In genomic region chr7:95020285-95020684, GRCm38 (mm10) we compare ENCODE assay signal across 23 mouse cellular contexts.
DNase-seq lines count a peak whose midpoint lies in the region; ATAC-seq lines count a peak whose summit lies in the region.
"Had no signal": no experiment of that assay in that cellular context is flagged by ENCODE, and none has a peak within 500 bp of the region (broad histone marks: within the 10 kb centered on the region; RNA-seq: fewer than 3 reads in every experiment).

No protein-coding gene starts in this region.

- peak; percentile 66 for ATAC-seq in forebrain, embryonic 11.5 days (replicated peaks; ENCODE audit: low FRiP score)
- no peak for ATAC-seq in forebrain, embryonic 15.5 days (replicated peaks)
- peak; percentile 54; the same call in 1 of the 2 replicates for ATAC-seq in forebrain, embryonic 16.5 days
- no peak for ATAC-seq in forebrain, embryonic 12.5 days (ENCODE audit: low FRiP score)
- no peak for ATAC-seq in frontal cortex, adult (ENCODE audit: low TSS enrichment)
- ATAC-seq: activated CD4-positive, CD25-positive, alpha-beta regulatory T cell, adult 4 months; CD4-positive, CD25-positive, alpha-beta regulatory T cell, adult 4 months; Patski had no signal

- no peak for DNase-seq in forebrain, embryonic 11.5 days (ENCODE audit: low spot score)
- DNase-seq in left cerebral cortex, adult 11 months (ENCODE audit: low spot score): peak; percentile 3
- no peak for DNase-seq in left cerebral cortex, postnatal 4 days
- peak; percentile 44 for DNase-seq in brain, adult 2 months (ENCODE audit: low read depth, low spot score)
- DNase-seq: adrenal gland, adult 8-10 months; adrenal gland, postnatal 14 days; adrenal gland, postnatal 36 days; B cell, adult 2 months; cerebellum, adult 11-12 months; cerebellum, adult 2 months; cerebellum, adult 9-10 months; cerebellum, postnatal 25 days had no signal

- WGBS in forebrain, embryonic 11.5 days: 72% methylated on average over 1 of the region's 1 CpGs
- WGBS in forebrain, embryonic 15.5 days: 81% methylated on average over 1 of the region's 1 CpGs
- 80% methylated on average over 1 of the region's 1 CpGs for WGBS in forebrain, embryonic 16.5 days
- 76% methylated on average over 1 of the region's 1 CpGs for WGBS in forebrain, embryonic 12.5 days

- H3K9ac ChIP-seq in forebrain, embryonic 11.5 days (ENCODE audit: low read length): no peak overlapping the region
- H3K9ac ChIP-seq in forebrain, embryonic 15.5 days (replicated peaks): no peak overlapping the region
- no peak overlapping the region for H3K9ac ChIP-seq in forebrain, embryonic 16.5 days (replicated peaks; ENCODE audit: low read depth, low read length)
- no peak overlapping the region for H3K9ac ChIP-seq in forebrain, embryonic 12.5 days
- H3K9ac ChIP-seq: embryonic facial prominence, embryonic 12.5 days had no signal

- no peaks in the 10 kb centered on the region for H3K9me3 ChIP-seq in forebrain, embryonic 11.5 days (ENCODE audit: control insufficient read depth, low read length)
- no peaks in the 10 kb centered on the region for H3K9me3 ChIP-seq in forebrain, embryonic 15.5 days
- no peaks in the 10 kb centered on the region for H3K9me3 ChIP-seq in forebrain, embryonic 16.5 days (ENCODE audit: control insufficient read depth, low read length)
- no peaks in the 10 kb centered on the region for H3K9me3 ChIP-seq in forebrain, embryonic 12.5 days
- H3K9me3 ChIP-seq: embryonic facial prominence, embryonic 10.5 days; embryonic facial prominence, embryonic 12.5 days; G1E had no signal

- intact Hi-C loops in left cerebral cortex, postnatal 4 days (cut with DNase I): no loop called here

- H3K27ac ChIP-seq in forebrain, embryonic 11.5 days (ENCODE audit: low read depth, low read length): no peak overlapping the region
- H3K27ac ChIP-seq in forebrain, embryonic 15.5 days (replicated peaks): no peak overlapping the region
- no peak overlapping the region for H3K27ac ChIP-seq in forebrain, embryonic 16.5 days (ENCODE audit: low read length)
- no peak overlapping the region for H3K27ac ChIP-seq in forebrain, embryonic 12.5 days
- H3K27ac ChIP-seq: embryonic facial prominence, embryonic 10.5 days; embryonic facial prominence, embryonic 12.5 days had no signal

- no peaks in the 10 kb centered on the region for H3K27me3 ChIP-seq in forebrain, embryonic 11.5 days (ENCODE audit: control insufficient read depth, insufficient read depth, low read length)
- H3K27me3 ChIP-seq in forebrain, embryonic 15.5 days: no peaks in the 10 kb centered on the region
- H3K27me3 ChIP-seq in forebrain, embryonic 16.5 days (replicated peaks; ENCODE audit: control insufficient read depth, insufficient read depth, low read length): no peaks in the 10 kb centered on the region
- no peaks in the 10 kb centered on the region for H3K27me3 ChIP-seq in forebrain, embryonic 12.5 days
- H3K27me3 ChIP-seq: CH12.LX; embryonic facial prominence, embryonic 12.5 days; Patski had no signal

- H3K36me3 ChIP-seq in forebrain, embryonic 11.5 days (ENCODE audit: control insufficient read depth, insufficient read depth, low read length): no peaks in the 10 kb centered on the region
- H3K36me3 ChIP-seq in forebrain, embryonic 15.5 days: no peaks in the 10 kb centered on the region
- no peaks in the 10 kb centered on the region for H3K36me3 ChIP-seq in forebrain, embryonic 16.5 days (ENCODE audit: control insufficient read depth, insufficient read depth)
- no peaks in the 10 kb centered on the region for H3K36me3 ChIP-seq in forebrain, embryonic 12.5 days (replicated peaks)
- H3K36me3 ChIP-seq: embryonic facial prominence, embryonic 10.5 days; embryonic facial prominence, embryonic 12.5 days; G1E had no signal

- H3K4me3 ChIP-seq in forebrain, embryonic 11.5 days (ENCODE audit: low read depth, low read length): no peak overlapping the region
- H3K4me3 ChIP-seq in forebrain, embryonic 15.5 days: no peak overlapping the region
- no peak overlapping the region for H3K4me3 ChIP-seq in forebrain, embryonic 16.5 days (replicated peaks; ENCODE audit: low read length)
- H3K4me3 ChIP-seq in forebrain, embryonic 12.5 days (replicated peaks): no peak overlapping the region
- H3K4me3 ChIP-seq: embryonic facial prominence, embryonic 10.5 days; embryonic facial prominence, embryonic 12.5 days had no signal

- H3K4me1 ChIP-seq in forebrain, embryonic 11.5 days (replicated peaks; ENCODE audit: control insufficient read depth, insufficient read depth, low read length): no peaks in the 10 kb centered on the region
- H3K4me1 ChIP-seq in forebrain, embryonic 15.5 days: no peaks in the 10 kb centered on the region
- H3K4me1 ChIP-seq in forebrain, embryonic 16.5 days (replicated peaks; ENCODE audit: control insufficient read depth, insufficient read depth, low read length): 0 out of 2 replicates have a peak, but pooled peaks cover 2% of the 10 kb centered on the region
- H3K4me1 ChIP-seq in forebrain, embryonic 12.5 days: no peaks in the 10 kb centered on the region
- H3K4me1 ChIP-seq: embryonic facial prominence, embryonic 10.5 days; embryonic facial prominence, embryonic 12.5 days had no signal

- H3K4me2 ChIP-seq in forebrain, embryonic 11.5 days (ENCODE audit: low read depth, low read length, severe bottlenecking): no peak overlapping the region
- H3K4me2 ChIP-seq in forebrain, embryonic 15.5 days (replicated peaks): no peak overlapping the region
- no peak overlapping the region for H3K4me2 ChIP-seq in forebrain, embryonic 16.5 days (ENCODE audit: low read length)
- no peak overlapping the region for H3K4me2 ChIP-seq in forebrain, embryonic 12.5 days
- H3K4me2 ChIP-seq: embryonic facial prominence, embryonic 12.5 days had no signal

Comparison
In these comparisons a context has a peak if more than half of its experiments do, and no peak if none do; other contexts are left out.
1. ATAC-seq: peak in forebrain, embryonic 11.5 days (single experiment) and forebrain, embryonic 16.5 days (single experiment); none in forebrain, embryonic 15.5 days (single experiment), forebrain, embryonic 12.5 days (single experiment) and frontal cortex, adult (single experiment).
2. DNase-seq: peak in left cerebral cortex, adult 11 months (single experiment) and brain, adult 2 months (single experiment); none in forebrain, embryonic 11.5 days (single experiment) and left cerebral cortex, postnatal 4 days (single experiment).